1 mouse cellular context compared by ENCODE assay signal in the genomic region with DNA sequence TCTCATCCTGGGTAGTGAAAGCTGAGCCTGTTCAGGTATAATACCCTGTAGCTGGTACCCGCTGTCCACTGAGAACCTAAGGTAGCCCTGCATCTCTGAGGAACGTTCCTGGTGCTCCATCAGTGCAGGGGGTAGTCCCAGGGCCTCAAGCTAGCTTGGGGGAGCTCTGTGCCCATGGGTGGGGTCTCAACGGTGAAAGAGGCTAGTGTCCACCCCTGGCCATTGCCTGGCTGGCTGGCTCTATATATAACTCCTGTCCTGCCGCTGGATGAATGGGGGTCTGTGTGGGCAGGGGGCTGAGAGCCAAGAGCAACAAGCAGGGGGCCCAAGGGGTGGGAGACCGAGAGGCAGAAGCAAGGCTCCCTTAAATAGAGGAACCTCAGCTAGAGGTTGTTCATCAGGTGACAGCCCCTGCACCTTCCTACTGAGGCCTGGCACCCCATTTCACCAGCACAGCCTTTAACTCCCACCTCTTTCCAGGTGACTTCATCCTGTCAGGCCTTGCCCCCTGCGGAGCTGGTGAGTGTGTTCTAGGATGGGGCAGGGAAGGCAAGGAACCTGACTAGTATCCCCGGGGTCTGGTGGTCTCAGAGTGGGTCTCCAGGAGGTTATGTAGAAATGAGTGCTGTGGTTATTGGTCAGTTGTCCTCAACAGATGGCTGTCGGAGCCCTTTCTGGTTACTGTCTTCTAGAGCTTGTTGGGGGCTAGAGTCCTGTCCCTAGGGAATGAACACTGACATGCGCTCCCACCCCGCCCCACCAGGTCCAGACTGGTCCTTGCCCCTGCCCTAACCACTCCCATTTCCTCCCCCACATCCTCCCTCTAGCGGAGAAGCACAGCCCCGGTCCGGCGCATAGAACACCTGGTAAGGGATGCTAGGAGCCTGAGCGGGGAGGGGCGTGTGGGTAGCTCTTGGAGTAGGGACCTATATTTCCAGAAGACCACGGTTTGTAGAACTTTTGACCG.
TF ChIP-seq lines count a peak whose summit lies in the region.

No protein-coding gene starts in this region.

TF ChIP-seq in CH12.LX, 34 proteins besides CTCF, POLR2A, EP300 and RAD21:
- no peak for TF ChIP-seq USF1 (IDR thresholded peaks at IDR 0.05; ENCODE audit: low read depth, low read length)
- no peak for TF ChIP-seq ETS1 (conservative IDR thresholded peaks at IDR 0.05; ENCODE audit: low read depth, low read length)
- TF ChIP-seq ZKSCAN1 (IDR thresholded peaks at IDR 0.05; ENCODE audit: borderline replicate concordance, low read depth, low read length): no peak
- no peak for TF ChIP-seq PAX5 (IDR thresholded peaks at IDR 0.05; ENCODE audit: low read length)
- TF ChIP-seq SIN3A (IDR thresholded peaks at IDR 0.05; ENCODE audit: low read length): no peak
- TF ChIP-seq MYC (IDR thresholded peaks at IDR 0.05; ENCODE audit: low read depth, low read length): 0 out of 2 replicates have a peak, but pooled peaks have one; percentile 11
- TF ChIP-seq UBTF (IDR thresholded peaks at IDR 0.05; ENCODE audit: low read depth, low read length): no peak
- no peak for TF ChIP-seq JUN (IDR thresholded peaks at IDR 0.05; ENCODE audit: insufficient read depth, low read depth, low read length)
- no peak for TF ChIP-seq CHD2 (IDR thresholded peaks at IDR 0.05; ENCODE audit: low read length)
- TF ChIP-seq GABPA (IDR thresholded peaks at IDR 0.05; ENCODE audit: insufficient replicate concordance, low read depth, low read length): no peak
- TF ChIP-seq RCOR1 (conservative IDR thresholded peaks at IDR 0.05; ENCODE audit: low read depth, low read length): no peak
- 0 out of 2 replicates have a peak, but pooled peaks have one; percentile 10 for TF ChIP-seq ELF1 (IDR thresholded peaks at IDR 0.05; ENCODE audit: low read depth, low read length)
- TF ChIP-seq ZNF384 (IDR thresholded peaks at IDR 0.05; ENCODE audit: low read depth, low read length): no peak
- TF ChIP-seq IRF4 (IDR thresholded peaks at IDR 0.05; ENCODE audit: low read depth, low read length): no peak
- TF ChIP-seq BHLHE40 (IDR thresholded peaks at IDR 0.05; ENCODE audit: low read depth, low read length): no peak
- TF ChIP-seq ZC3H11A (IDR thresholded peaks at IDR 0.05; ENCODE audit: low read depth, low read length): no peak
- no peak for TF ChIP-seq NELFE (IDR thresholded peaks at IDR 0.05; ENCODE audit: low read depth, low read length)
- TF ChIP-seq NRF1 (IDR thresholded peaks at IDR 0.05; ENCODE audit: low read depth, low read length): 0 out of 2 replicates have a peak, but pooled peaks have one; percentile 26
- TF ChIP-seq CHD1 (IDR thresholded peaks at IDR 0.05; ENCODE audit: low read depth, low read length): no peak
- TF ChIP-seq MAX (IDR thresholded peaks at IDR 0.05; ENCODE audit: low read length): no peak
- TF ChIP-seq HCFC1 (IDR thresholded peaks at IDR 0.05; ENCODE audit: low read depth, low read length): no peak
- TF ChIP-seq MEF2A (IDR thresholded peaks at IDR 0.05; ENCODE audit: borderline replicate concordance, low read depth, low read length): no peak
- TF ChIP-seq MAZ (IDR thresholded peaks at IDR 0.05; ENCODE audit: low read depth, low read length): peak; percentile 75
- TF ChIP-seq JUND (conservative IDR thresholded peaks at IDR 0.05; ENCODE audit: low read depth, low read length): no peak
- TF ChIP-seq POLR2AphosphoS2 (IDR thresholded peaks at IDR 0.05; ENCODE audit: low read depth, low read length): no peak
- no peak for TF ChIP-seq USF2 (conservative IDR thresholded peaks at IDR 0.05; ENCODE audit: low read depth, low read length)
- TF ChIP-seq ZMIZ1 (IDR thresholded peaks at IDR 0.05; ENCODE audit: low read depth, low read length): no peak
- no peak for TF ChIP-seq KAT2A (IDR thresholded peaks at IDR 0.05; ENCODE audit: insufficient replicate concordance, low read length)
- no peak for TF ChIP-seq SMC3 (IDR thresholded peaks at IDR 0.05; ENCODE audit: low read depth, low read length)
TF ChIP-seq in CH12.LX: peak in this region for 4.
